Mouse (Mus musculus) erythroblast, embryonic 14.5 days (primary cell): ENCODE measurements around the gene Nupr1l.

Source experiments
- GATA1 ChIP-seq: IDR thresholded peaks from 2 replicates; pipeline ENCODE4 v1.6.1; 2012; ENCODE audit warnings: low read length, inconsistent platforms, mixed read lengths
- TAL1 ChIP-seq: IDR thresholded peaks from 3 replicates; pipeline ENCODE4 v1.6.1; 2012; ENCODE audit warnings: low read length, inconsistent platforms, mixed read lengths

- TF ChIP-seq GATA1 (no peak), TAL1 (no peak)
Measured at GRCm38 (mm10) chr5:129921972-129922371, 13.6 kb downstream of the Nupr1l start.
